Mouse (Mus musculus): ENCODE data around the gene C2cd6. TPM values are rescaled to one million over a fixed set of nuclear protein-coding genes. Genes with fewer than 3 reads are reported as not detected.

The C2cd6 gene
- total and polyA plus RNA-seq, 3 experiments, result not detected

GRCm38 (mm10) chr1:59009250-59009649, 85.5 kb downstream of the C2cd6 start:
- Histone ChIP-seq H3K4me1 (ENCODE audit: control insufficient read depth in 1 of 2, insufficient read depth in 2 of 2, low read length in 2 of 2) (no peaks in the 10 kb centered on the region), H3K4me3 (ENCODE audit: control insufficient read depth in 1 of 2, insufficient read depth in 1 of 2, low read depth in 2 of 2, low read length in 2 of 2) (no peak overlapping the region), H3K9me3 (replicated peaks; ENCODE audit: insufficient read depth, low read length) (no peaks in the 10 kb centered on the region), H3K9ac (ENCODE audit: control insufficient read depth, low read depth, low read length, poor library complexity, severe bottlenecking) (no peak overlapping the region), H3K36me3 (ENCODE audit: control insufficient read depth in 1 of 2, insufficient read depth in 2 of 2, low read length in 2 of 2) (no peaks in the 10 kb centered on the region), H3K79me2 (ENCODE audit: control insufficient read depth, insufficient read depth, low read length, poor library complexity) (no peaks in the 10 kb centered on the region), H3K27ac (ENCODE audit: control insufficient read depth, low read depth, low read length) (no peak overlapping the region), H3K27me3 (ENCODE audit: control insufficient read depth in 1 of 2, insufficient read depth in 2 of 2, low read length in 2 of 2) (peaks cover 7 to 33% of the 10 kb centered on the region in 2 experiments)
- no peak for TF ChIP-seq RCOR1 (IDR thresholded peaks at IDR 0.05; ENCODE audit: low read depth, low read length)
- peak; percentile 53 for TF ChIP-seq RAD21 (IDR thresholded peaks at IDR 0.05; ENCODE audit: low read depth, low read length)
- TF ChIP-seq ZC3H11A (IDR thresholded peaks at IDR 0.05; ENCODE audit: low read depth, low read length), result peak; percentile 48
- peak in 2 of 3 experiments; percentile 25 to 52; a peak in 3 of 6 replicates for TF ChIP-seq CTCF (IDR thresholded peaks at IDR 0.05 in 2 of 3, conservative IDR thresholded peaks at IDR 0.05 in 1 of 3; ENCODE audit: control insufficient read depth in 1 of 3, insufficient read depth in 1 of 3, low read depth in 2 of 3, low read length in 3 of 3, poor library complexity in 1 of 3, severe bottlenecking in 1 of 3)
- peak; percentile 48 for TF ChIP-seq SMC3 (IDR thresholded peaks at IDR 0.05; ENCODE audit: low read depth, low read length)
- peak; percentile 64 for DNase-seq (ENCODE audit: low read depth, low spot score)

Other genes with a start within 250 kb of the C2cd6 start
- gene Trak2, start 121.5 kb downstream of the C2cd6 start, total RNA-seq (2012; rRNA removed), result 10.2 and 11.4 TPM in 2 replicates
- 100 to 1,000 TPM in 1 of 2 experiments, 10 to 100 TPM in 1; 15.5 to 107 TPM for gene Trak2, start 121.5 kb downstream of the C2cd6 start, polyA plus RNA-seq (2012; ENCODE audit: insufficient read depth in 1 of 2, insufficient read length in 2 of 2, low read depth in 1 of 2, low replicate concordance in 2 of 2, missing spikeins in 1 of 2)
- 3.8 and 4.2 TPM in 2 replicates for gene Stradb, start 121.4 kb downstream of the C2cd6 start, total RNA-seq (2012; rRNA removed)
- 10 to 100 TPM in 1 of 2 experiments, not detected in 1; 11.1 TPM for gene Stradb, start 121.4 kb downstream of the C2cd6 start, polyA plus RNA-seq (2012; ENCODE audit: insufficient read depth in 1 of 2, insufficient read length in 2 of 2, low read depth in 1 of 2, low replicate concordance in 2 of 2, missing spikeins in 1 of 2)
- gene Tmem237, start 25.5 kb upstream of the C2cd6 start, total RNA-seq (2012; rRNA removed), result 13.0 and 13.2 TPM in 2 replicates
- 10 to 100 TPM in 1 of 2 experiments, not detected in 1; 20.1 TPM for gene Tmem237, start 25.5 kb upstream of the C2cd6 start, polyA plus RNA-seq (2012; ENCODE audit: insufficient read depth in 1 of 2, insufficient read length in 2 of 2, low read depth in 1 of 2, low replicate concordance in 2 of 2, missing spikeins in 1 of 2)
- gene Mpp4, start 68.5 kb upstream of the C2cd6 start, total RNA-seq (2012; rRNA removed), result 0.23 and 0.29 TPM in 2 replicates
- under 1 TPM in 1 of 2 experiments, not detected in 1; 0.19 TPM for gene Mpp4, start 68.5 kb upstream of the C2cd6 start, polyA plus RNA-seq (2012; ENCODE audit: insufficient read depth in 1 of 2, insufficient read length in 2 of 2, low read depth in 1 of 2, low replicate concordance in 2 of 2, missing spikeins in 1 of 2)
- gene Als2, start 142.3 kb upstream of the C2cd6 start, total RNA-seq (2012; rRNA removed), result 7.4 and 9.1 TPM in 2 replicates
- 1 to 10 TPM in 1 of 2 experiments, not detected in 1; 8.5 TPM for gene Als2, start 142.3 kb upstream of the C2cd6 start, polyA plus RNA-seq (2012; ENCODE audit: insufficient read depth in 1 of 2, insufficient read length in 2 of 2, low read depth in 1 of 2, low replicate concordance in 2 of 2, missing spikeins in 1 of 2)
- gene Cdk15, start 162.0 kb upstream of the C2cd6 start, total RNA-seq (2012; rRNA removed), result not detected in 2 replicates
- gene Cdk15, start 162.0 kb upstream of the C2cd6 start, polyA plus RNA-seq (2012; ENCODE audit: insufficient read depth in 1 of 2, insufficient read length in 2 of 2, low read depth in 1 of 2, low replicate concordance in 2 of 2, missing spikeins in 1 of 2), result not detected

All from MEL (cell line).